Mouse (Mus musculus): ENCODE measurements around the gene Syne2. TPM values are rescaled to one million over a fixed set of nuclear protein-coding genes. Genes with fewer than 3 reads are reported as not detected.

Syne2 gene
- polyA plus RNA-seq, 1 experiment from 2014 or later = 41.4 TPM

GRCm38 (mm10) chr12:76073981-76074380, 256.0 kb downstream of the Syne2 start:
- no peak for ATAC-seq
- peaks cover 3% of the 10 kb centered on the region for H3K4me1 ChIP-seq (ENCODE audit: control insufficient read depth, insufficient read depth, low read length)
- H3K9me3 ChIP-seq (replicated peaks; ENCODE audit: control insufficient read depth, low read length, poor library complexity, severe bottlenecking) = no peaks in the 10 kb centered on the region
- H3K36me3 ChIP-seq (ENCODE audit: control insufficient read depth, insufficient read depth, low read length) = no peaks in the 10 kb centered on the region
- no peaks in the 10 kb centered on the region for H3K27me3 ChIP-seq (ENCODE audit: control insufficient read depth, insufficient read depth, low read depth, low read length)
- 33% methylated on average over 7 of the region's 7 CpGs for WGBS
- no peak overlapping the region for H3K4me2 ChIP-seq (ENCODE audit: low read length)
- H3K9ac ChIP-seq (ENCODE audit: low read depth, low read length) = no peak overlapping the region
- H3K4me3 ChIP-seq (ENCODE audit: low read depth, low read length) = no peak overlapping the region
- H3K27ac ChIP-seq (ENCODE audit: low read length) = no peak overlapping the region

- Histone ChIP-seq H3K4me3 (ENCODE audit: low read depth, low read length) (peak overlapping the region; percentile 50), H3K27me3 (ENCODE audit: control insufficient read depth, insufficient read depth, low read depth, low read length) (no peaks in the 10 kb centered on the region), H3K36me3 (ENCODE audit: control insufficient read depth, insufficient read depth, low read length) (no peaks in the 10 kb centered on the region), H3K4me1 (ENCODE audit: control insufficient read depth, insufficient read depth, low read length) (peaks cover 28% of the 10 kb centered on the region), H3K9me3 (replicated peaks; ENCODE audit: control insufficient read depth, low read length, poor library complexity, severe bottlenecking) (no peaks in the 10 kb centered on the region), H3K4me2 (ENCODE audit: low read length) (peak overlapping the region; percentile 61), H3K9ac (ENCODE audit: low read depth, low read length) (peak overlapping the region; percentile 74), H3K27ac (ENCODE audit: low read length) (peak overlapping the region; percentile 93)
- ATAC-seq = peak; percentile 30; the same call in 1 of the 2 replicates
- WGBS = 43% methylated on average over 14 of the region's 14 CpGs
Observed at GRCm38 (mm10) chr12:76080876-76081556, 263.1 kb downstream of the Syne2 start.

GRCm38 (mm10) chr12:76081557-76082211, 263.8 kb downstream of the Syne2 start:
- H3K4me3 ChIP-seq (ENCODE audit: low read depth, low read length) = peak overlapping the region; percentile 50
- WGBS = 3% methylated on average over 22 of the region's 22 CpGs
- H3K9me3 ChIP-seq (replicated peaks; ENCODE audit: control insufficient read depth, low read length, poor library complexity, severe bottlenecking) = no peaks in the 10 kb centered on the region
- no peaks in the 10 kb centered on the region for H3K27me3 ChIP-seq (ENCODE audit: control insufficient read depth, insufficient read depth, low read depth, low read length)
- peak; percentile 97 for ATAC-seq
- peak overlapping the region; percentile 61 for H3K4me2 ChIP-seq (ENCODE audit: low read length)
- peaks cover 28% of the 10 kb centered on the region for H3K4me1 ChIP-seq (ENCODE audit: control insufficient read depth, insufficient read depth, low read length)
- peak overlapping the region; percentile 93 for H3K27ac ChIP-seq (ENCODE audit: low read length)
- H3K9ac ChIP-seq (ENCODE audit: low read depth, low read length) = peak overlapping the region; percentile 74
- H3K36me3 ChIP-seq (ENCODE audit: control insufficient read depth, insufficient read depth, low read length) = no peaks in the 10 kb centered on the region

GRCm38 (mm10) chr12:76085066-76085465, 267.1 kb downstream of the Syne2 start:
- 89% methylated on average over 9 of the region's 9 CpGs for WGBS
- Histone ChIP-seq H3K4me1 (ENCODE audit: control insufficient read depth, insufficient read depth, low read length) (peaks cover 28% of the 10 kb centered on the region), H3K27me3 (ENCODE audit: control insufficient read depth, insufficient read depth, low read depth, low read length) (no peaks in the 10 kb centered on the region), H3K27ac (ENCODE audit: low read length) (no peak overlapping the region), H3K4me3 (ENCODE audit: low read depth, low read length) (no peak overlapping the region), H3K36me3 (ENCODE audit: control insufficient read depth, insufficient read depth, low read length) (peaks cover 10% of the 10 kb centered on the region; the same call in 1 of the 2 replicates), H3K9me3 (replicated peaks; ENCODE audit: control insufficient read depth, low read length, poor library complexity, severe bottlenecking) (no peaks in the 10 kb centered on the region), H3K4me2 (ENCODE audit: low read length) (no peak overlapping the region), H3K9ac (ENCODE audit: low read depth, low read length) (no peak overlapping the region)
- ATAC-seq = no peak

GRCm38 (mm10) chr12:76085956-76086905, 268.3 kb downstream of the Syne2 start:
- peaks cover 20% of the 10 kb centered on the region for H3K4me1 ChIP-seq (ENCODE audit: control insufficient read depth, insufficient read depth, low read length)
- H3K9me3 ChIP-seq (replicated peaks; ENCODE audit: control insufficient read depth, low read length, poor library complexity, severe bottlenecking) = no peaks in the 10 kb centered on the region
- no peaks in the 10 kb centered on the region for H3K27me3 ChIP-seq (ENCODE audit: control insufficient read depth, insufficient read depth, low read depth, low read length)
- H3K36me3 ChIP-seq (ENCODE audit: control insufficient read depth, insufficient read depth, low read length) = peaks cover 10% of the 10 kb centered on the region
- no peak overlapping the region for H3K4me2 ChIP-seq (ENCODE audit: low read length)
- 74% methylated on average over 15 of the region's 15 CpGs for WGBS
- H3K27ac ChIP-seq (ENCODE audit: low read length) = no peak overlapping the region
- H3K9ac ChIP-seq (ENCODE audit: low read depth, low read length) = no peak overlapping the region
- H3K4me3 ChIP-seq (ENCODE audit: low read depth, low read length) = no peak overlapping the region
- ATAC-seq = no peak

GRCm38 (mm10) chr12:76087025-76087424, 269.1 kb downstream of the Syne2 start:
- Histone ChIP-seq H3K9me3 (replicated peaks; ENCODE audit: control insufficient read depth, low read length, poor library complexity, severe bottlenecking) (no peaks in the 10 kb centered on the region), H3K9ac (ENCODE audit: low read depth, low read length) (no peak overlapping the region), H3K27ac (ENCODE audit: low read length) (no peak overlapping the region), H3K4me1 (ENCODE audit: control insufficient read depth, insufficient read depth, low read length) (peaks cover 19% of the 10 kb centered on the region), H3K27me3 (ENCODE audit: control insufficient read depth, insufficient read depth, low read depth, low read length) (no peaks in the 10 kb centered on the region), H3K36me3 (ENCODE audit: control insufficient read depth, insufficient read depth, low read length) (peaks cover 10% of the 10 kb centered on the region), H3K4me2 (ENCODE audit: low read length) (no peak overlapping the region), H3K4me3 (ENCODE audit: low read depth, low read length) (no peak overlapping the region)
- ATAC-seq = no peak
- 86% methylated on average over 13 of the region's 13 CpGs for WGBS

GRCm38 (mm10) chr12:76092789-76093466, 275.0 kb downstream of the Syne2 start:
- WGBS = 96% methylated on average over 11 of the region's 11 CpGs
- no peak overlapping the region for H3K4me3 ChIP-seq (ENCODE audit: low read depth, low read length)
- no peaks in the 10 kb centered on the region for H3K4me1 ChIP-seq (ENCODE audit: control insufficient read depth, insufficient read depth, low read length)
- ATAC-seq = no peak
- no peaks in the 10 kb centered on the region for H3K27me3 ChIP-seq (ENCODE audit: control insufficient read depth, insufficient read depth, low read depth, low read length)
- H3K9me3 ChIP-seq (replicated peaks; ENCODE audit: control insufficient read depth, low read length, poor library complexity, severe bottlenecking) = no peaks in the 10 kb centered on the region
- peaks cover 23% of the 10 kb centered on the region for H3K36me3 ChIP-seq (ENCODE audit: control insufficient read depth, insufficient read depth, low read length)
- H3K4me2 ChIP-seq (ENCODE audit: low read length) = no peak overlapping the region
- H3K9ac ChIP-seq (ENCODE audit: low read depth, low read length) = no peak overlapping the region
- no peak overlapping the region for H3K27ac ChIP-seq (ENCODE audit: low read length)

GRCm38 (mm10) chr12:76093613-76094588, 276.0 kb downstream of the Syne2 start:
- Histone ChIP-seq H3K9ac (ENCODE audit: low read depth, low read length) (no peak overlapping the region), H3K36me3 (ENCODE audit: control insufficient read depth, insufficient read depth, low read length) (peaks cover 24% of the 10 kb centered on the region)
- 88% methylated on average over 15 of the region's 15 CpGs for WGBS

More at GRCm38 (mm10) chr12:76093613-76094588, 276.0 kb downstream of the Syne2 start:
- no peak overlapping the region for H3K27ac ChIP-seq (ENCODE audit: low read length)
- ATAC-seq = no peak
- H3K4me1 ChIP-seq (ENCODE audit: control insufficient read depth, insufficient read depth, low read length) = no peaks in the 10 kb centered on the region
- H3K9me3 ChIP-seq (replicated peaks; ENCODE audit: control insufficient read depth, low read length, poor library complexity, severe bottlenecking) = no peaks in the 10 kb centered on the region
- H3K27me3 ChIP-seq (ENCODE audit: control insufficient read depth, insufficient read depth, low read depth, low read length) = no peaks in the 10 kb centered on the region
- H3K4me2 ChIP-seq (ENCODE audit: low read length) = no peak overlapping the region
- H3K4me3 ChIP-seq (ENCODE audit: low read depth, low read length) = no peak overlapping the region
